Mouse (Mus musculus): Measurements from ENCODE around the gene Cebpb. TPM values are rescaled to one million over a fixed set of nuclear protein-coding genes. Genes with fewer than 3 reads are reported as not detected.

Gene Cebpb
- total RNA-seq, 2 experiments from 2014 or later, result 93.5 to 95.6 TPM

- DNase-seq, result no peak
Measured at GRCm38 (mm10) chr2:167665972-167666713, 22.6 kb upstream of the Cebpb start.

- DNase-seq, result no peak
Measured at GRCm38 (mm10) chr2:167668426-167668825, 20.3 kb upstream of the Cebpb start.

- DNase-seq, result no peak
Measured at GRCm38 (mm10) chr2:167669398-167669797, 19.3 kb upstream of the Cebpb start.

GRCm38 (mm10) chr2:167671101-167671633, 17.5 kb upstream of the Cebpb start:
- no peak for DNase-seq

GRCm38 (mm10) chr2:167672212-167672685, 16.5 kb upstream of the Cebpb start:
- DNase-seq, result no peak

DNA sequence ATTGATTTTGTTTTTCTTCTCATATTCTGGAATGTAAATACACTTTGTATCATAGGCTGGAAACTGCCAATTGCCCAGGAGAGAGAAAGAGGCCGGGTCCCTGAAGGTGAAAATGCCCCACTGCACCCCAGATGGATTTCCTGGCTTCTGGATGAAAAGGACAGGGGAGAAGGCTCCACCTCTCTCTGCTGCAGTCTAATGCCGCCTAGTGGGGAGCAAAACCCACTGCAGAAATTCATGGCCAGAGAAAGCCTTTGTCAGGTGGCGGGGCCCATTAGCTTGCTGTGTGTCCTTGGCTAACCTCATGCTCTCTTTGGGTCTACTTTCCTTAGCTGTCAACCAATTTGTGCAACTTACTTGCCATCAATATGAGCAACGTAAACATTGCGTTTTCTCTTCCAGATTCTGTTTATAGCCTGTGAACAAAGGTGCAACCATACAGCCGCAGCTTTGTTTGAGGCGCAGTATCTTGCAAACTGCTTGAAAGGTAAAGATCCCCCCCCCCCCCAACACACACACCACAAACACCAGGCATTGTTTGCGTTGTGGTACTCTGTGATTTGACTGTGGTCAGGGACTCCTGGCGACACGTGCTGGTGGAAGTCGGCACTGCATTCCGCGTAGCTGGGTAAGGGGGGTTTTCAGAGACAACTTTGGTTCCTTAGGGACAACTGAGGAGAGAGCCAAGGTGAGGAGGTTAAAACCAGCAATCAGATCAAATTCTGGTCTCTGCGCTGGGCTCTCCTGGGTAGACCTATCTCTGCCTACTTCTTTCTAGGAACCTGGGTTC, 13.4 kb upstream of the Cebpb start:
- DNase-seq, result no peak

DNA sequence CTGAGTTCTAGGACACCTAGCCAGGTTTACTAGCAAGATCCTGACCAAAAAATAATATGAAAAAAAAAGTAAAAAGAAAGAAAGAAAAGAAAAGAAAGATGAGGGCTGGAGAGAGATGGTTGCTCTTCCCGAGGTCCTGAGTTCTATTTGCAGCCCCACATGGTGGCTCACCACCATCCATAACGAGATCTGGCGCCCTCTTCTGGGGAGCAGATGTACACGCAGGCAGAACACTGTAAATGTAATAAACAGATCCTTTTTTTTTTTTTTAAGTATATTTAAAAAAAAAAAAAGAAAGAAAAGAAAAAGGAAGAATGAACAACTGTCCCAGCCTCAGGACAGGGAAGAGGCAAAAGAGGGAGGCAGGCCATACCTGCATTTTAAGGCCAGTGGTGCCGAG, 10.1 kb upstream of the Cebpb start:
- DNase-seq, result no peak

- DNase-seq, result peak; percentile 70
Measured at GRCm38 (mm10) chr2:167679902-167680430, 8.7 kb upstream of the Cebpb start.

DNA sequence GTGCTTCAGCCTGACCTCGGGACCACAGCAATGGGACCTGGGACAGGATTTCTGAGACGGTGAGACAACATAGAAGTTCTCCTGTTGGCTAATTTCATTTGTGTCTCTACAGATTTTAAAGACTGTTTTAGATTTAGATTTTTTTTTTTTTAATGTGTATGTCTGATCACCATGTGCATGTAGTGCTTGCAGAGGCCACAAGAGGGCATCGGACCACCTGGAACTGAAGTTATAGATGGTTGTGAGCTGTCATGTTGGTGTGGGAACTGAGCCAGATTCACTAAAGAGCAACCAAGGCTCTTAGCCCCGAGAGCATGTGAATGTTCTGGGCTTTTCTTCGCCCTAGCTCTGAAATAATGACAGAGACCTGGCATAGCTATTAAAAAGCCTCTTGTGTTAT, 8.1 kb upstream of the Cebpb start:
- DNase-seq, result no peak

DNA sequence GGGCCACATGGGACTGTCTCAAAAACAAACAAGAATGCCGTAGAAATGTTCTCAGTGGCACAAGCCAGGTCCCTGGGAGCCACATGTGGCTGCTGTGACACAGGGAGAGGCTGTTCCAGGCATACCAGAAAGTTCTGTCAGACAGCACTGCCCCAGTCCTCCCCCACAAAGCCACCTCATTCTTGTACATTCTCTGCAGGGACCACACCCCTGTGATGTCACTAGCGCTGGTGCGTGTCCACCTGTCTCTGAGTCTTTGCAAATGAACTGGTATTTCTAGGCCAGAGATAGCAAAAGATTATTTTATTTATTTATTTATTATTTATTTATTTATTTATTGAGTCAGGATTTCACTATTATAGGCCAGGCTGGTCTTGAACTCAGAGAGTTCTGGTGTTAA, 5.0 kb upstream of the Cebpb start:
- no peak for DNase-seq

GRCm38 (mm10) chr2:167685137-167685536, 3.6 kb upstream of the Cebpb start:
- peak; percentile 83 for DNase-seq

- no peak for DNase-seq
Measured at GRCm38 (mm10) chr2:167685865-167686264, 2.9 kb upstream of the Cebpb start.

- no peak for DNase-seq
Measured at GRCm38 (mm10) chr2:167686382-167687249, 2.1 kb upstream of the Cebpb start.

- DNase-seq, result no peak
Measured at GRCm38 (mm10) chr2:167687250-167687586, 1.5 kb upstream of the Cebpb start.

GRCm38 (mm10) chr2:167687651-167688101, 1.0 kb upstream of the Cebpb start:
- DNase-seq, result peak; percentile 51

- no peak for DNase-seq
Measured at GRCm38 (mm10) chr2:167688126-167688497, 603 bp upstream of the Cebpb start.

DNA sequence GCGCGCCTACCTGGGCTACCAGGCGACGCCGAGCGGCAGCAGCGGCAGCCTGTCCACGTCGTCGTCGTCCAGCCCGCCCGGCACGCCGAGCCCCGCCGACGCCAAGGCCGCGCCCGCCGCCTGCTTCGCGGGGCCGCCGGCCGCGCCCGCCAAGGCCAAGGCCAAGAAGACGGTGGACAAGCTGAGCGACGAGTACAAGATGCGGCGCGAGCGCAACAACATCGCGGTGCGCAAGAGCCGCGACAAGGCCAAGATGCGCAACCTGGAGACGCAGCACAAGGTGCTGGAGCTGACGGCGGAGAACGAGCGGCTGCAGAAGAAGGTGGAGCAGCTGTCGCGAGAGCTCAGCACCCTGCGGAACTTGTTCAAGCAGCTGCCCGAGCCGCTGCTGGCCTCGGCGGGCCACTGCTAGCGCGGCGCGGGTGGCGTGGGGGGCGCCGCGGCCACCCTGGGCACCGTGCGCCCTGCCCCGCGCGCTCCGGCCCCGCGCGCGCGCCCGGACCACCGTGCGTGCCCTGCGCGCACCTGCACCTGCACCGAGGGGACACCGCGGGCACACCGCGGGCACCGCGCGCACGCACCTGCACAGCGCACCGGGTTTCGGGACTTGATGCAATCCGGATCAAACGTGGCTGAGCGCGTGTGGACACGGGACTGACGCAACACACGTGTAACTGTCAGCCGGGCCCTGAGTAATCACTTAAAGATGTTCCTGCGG, 945 bp downstream of the Cebpb start, which contains the start of gene Tmem189:
TSS of gene Tmem189 (minus strand) at position 322 of the 718 bp plus-strand sequence.
- DNase-seq, result peak; percentile 58

DNA sequence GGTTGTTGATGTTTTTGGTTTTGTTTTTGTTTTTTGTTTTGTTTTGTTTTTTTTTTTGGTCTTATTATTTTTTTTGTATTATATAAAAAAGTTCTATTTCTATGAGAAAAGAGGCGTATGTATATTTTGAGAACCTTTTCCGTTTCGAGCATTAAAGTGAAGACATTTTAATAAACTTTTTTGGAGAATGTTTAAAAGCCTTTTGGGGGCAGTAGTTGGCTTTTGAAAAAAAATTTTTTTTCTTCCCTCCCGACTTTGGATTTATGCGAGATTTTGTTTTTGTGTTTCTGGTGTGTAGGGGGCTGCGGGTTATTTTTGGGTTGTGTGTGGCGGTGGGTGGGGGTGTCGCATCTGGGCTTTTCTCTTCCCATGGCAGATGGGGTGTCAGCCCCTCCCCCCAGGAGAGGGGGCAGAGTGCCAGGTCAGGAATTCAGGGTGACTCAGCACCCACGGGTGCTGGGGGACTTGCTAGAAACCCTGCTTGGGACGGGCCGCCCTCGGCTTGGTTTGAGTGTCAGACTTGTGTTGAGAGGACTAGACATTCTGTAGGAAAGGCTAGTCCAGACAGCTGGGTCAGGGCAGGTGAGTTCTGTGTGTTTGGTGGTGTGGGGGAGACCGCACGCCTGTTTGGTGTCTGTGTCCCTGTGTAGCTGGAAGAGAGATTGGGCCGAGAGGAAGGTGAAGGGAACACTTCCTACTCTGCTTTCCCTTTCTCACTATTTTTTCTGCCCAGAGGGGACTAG, 1.7 kb downstream of the Cebpb start:
- DNase-seq, result peak; percentile 79

GRCm38 (mm10) chr2:167690962-167691311, 2.2 kb downstream of the Cebpb start:
- peak; percentile 85 for DNase-seq

- DNase-seq, result no peak
Measured at GRCm38 (mm10) chr2:167691410-167691809, 2.7 kb downstream of the Cebpb start.

All from gastrocnemius, postnatal 25 days (tissue).